Mouse (Mus musculus) liver, embryonic 14.5 days (tissue): ENCODE data around the gene Pik3r1.

Source experiments
- CTCF ChIP-seq: IDR thresholded peaks from 2 replicates; pipeline ENCODE4 v1.5.1; 2016; ENCODE audit warnings: antibody characterized with exemption, low read depth, control low read depth
- EP300 ChIP-seq: IDR thresholded peaks from 2 replicates; pipeline ENCODE4 v1.6.1; 2016; ENCODE audit warnings: antibody characterized with exemption, low read depth

DNA sequence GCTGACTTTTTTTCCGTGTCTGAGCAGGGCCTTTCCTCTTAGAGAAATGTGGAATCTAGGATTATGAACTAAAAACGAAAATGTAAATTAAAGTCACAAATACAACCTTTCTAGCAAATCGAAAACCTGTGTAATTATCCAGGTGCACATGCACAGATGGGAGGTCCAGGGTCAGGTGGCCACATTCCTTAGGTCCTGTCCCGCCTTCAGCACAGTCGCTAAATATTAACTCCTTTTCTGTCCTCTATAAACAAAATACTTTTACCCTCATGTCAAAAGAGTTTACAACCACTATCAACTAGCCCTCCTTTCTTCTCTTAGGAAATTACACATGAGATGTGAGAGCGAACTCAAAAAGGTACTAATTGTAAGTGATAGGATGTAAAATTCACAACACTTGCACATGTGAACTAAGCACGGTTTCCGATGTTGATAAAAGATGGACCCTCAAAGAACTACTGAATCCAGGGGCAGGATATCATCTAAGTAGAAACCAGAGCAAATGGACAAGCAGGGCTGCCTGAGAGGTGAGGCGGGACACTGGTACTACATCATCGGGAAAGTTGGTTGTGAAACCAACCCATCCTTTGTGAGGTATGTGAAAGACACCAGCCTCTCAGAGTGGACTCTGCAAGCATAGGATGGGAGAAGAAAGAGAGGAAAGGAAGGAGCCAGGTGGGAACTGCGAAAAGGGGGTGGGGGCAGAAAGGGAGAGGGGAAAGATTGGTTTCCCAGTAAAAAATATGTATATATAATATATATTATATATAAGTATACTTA, 26.3 kb downstream of the Pik3r1 start:
- no peak for TF ChIP-seq CTCF
- TF ChIP-seq EP300: no peak
